Mouse (Mus musculus): ENCODE measurements at regions not wholly inside any gene's neighbourhood (a gene's known extent, or its start where the extent isn't known, plus 50 kb on each side); places are given as distances from the start of the nearest gene placed in this dataset.

- no peak for DNase-seq
- intact Hi-C loops (cut with DNase I), result no loop called here
Measured at GRCm38 (mm10) chr9:34280311-34281208, 205.1 kb upstream of the Kirrel3 start.

- intact Hi-C loops (cut with DNase I), result no loop called here
- no peak for DNase-seq
Measured at GRCm38 (mm10) chr9:34323571-34323970, 162.1 kb upstream of the Kirrel3 start.

GRCm38 (mm10) chr9:34328723-34329122 lies 157.0 kb upstream of the Kirrel3 start:
- DNase-seq, result no peak
- intact Hi-C loops (cut with DNase I), result no loop called here

- no peak for DNase-seq
- intact Hi-C loops (cut with DNase I), result no loop called here
Measured at GRCm38 (mm10) chr9:34334112-34334511, 151.6 kb upstream of the Kirrel3 start.

- intact Hi-C loops (cut with DNase I), result no loop called here
- no peak for DNase-seq
Measured at GRCm38 (mm10) chr9:34334555-34335468, 150.9 kb upstream of the Kirrel3 start.

GRCm38 (mm10) chr9:34348442-34348841 lies 137.3 kb upstream of the Kirrel3 start:
- intact Hi-C loops (cut with DNase I), result no loop called here
- DNase-seq, result no peak

- intact Hi-C loops (cut with DNase I), result no loop called here
Measured at GRCm38 (mm10) chr9:34349997-34350396, 135.7 kb upstream of the Kirrel3 start.

GRCm38 (mm10) chr9:34353744-34354143 lies 131.9 kb upstream of the Kirrel3 start:
- no peak for DNase-seq
- intact Hi-C loops (cut with DNase I), result no loop called here

More at GRCm38 (mm10) chr9:34349997-34350396, 135.7 kb upstream of the Kirrel3 start:
- no peak for DNase-seq

GRCm38 (mm10) chr9:34354723-34355316 lies 130.9 kb upstream of the Kirrel3 start:
- intact Hi-C loops (cut with DNase I), result no loop called here
- no peak for DNase-seq

GRCm38 (mm10) chr9:34370686-34371398 lies 114.9 kb upstream of the Kirrel3 start:
- no peak for DNase-seq
- intact Hi-C loops (cut with DNase I), result no loop called here

- intact Hi-C loops (cut with DNase I), result no loop called here
Measured at GRCm38 (mm10) chr9:34375187-34375586, 110.5 kb upstream of the Kirrel3 start.

GRCm38 (mm10) chr9:34380008-34380407 lies 105.7 kb upstream of the Kirrel3 start:
- no peak for DNase-seq
- intact Hi-C loops (cut with DNase I), result no loop called here

More at GRCm38 (mm10) chr9:34375187-34375586, 110.5 kb upstream of the Kirrel3 start:
- DNase-seq, result no peak

- intact Hi-C loops (cut with DNase I), result no loop called here
- peak in 1 of 2 experiments; percentile 9 for DNase-seq
Measured at GRCm38 (mm10) chr9:34381601-34382000, 104.1 kb upstream of the Kirrel3 start.

- no peak for DNase-seq
- intact Hi-C loops (cut with DNase I), result no loop called here
Measured at GRCm38 (mm10) chr9:34382208-34382607, 103.5 kb upstream of the Kirrel3 start.

GRCm38 (mm10) chr9:34386071-34386470 lies 99.6 kb upstream of the Kirrel3 start:
- intact Hi-C loops (cut with DNase I), result no loop called here
- no peak for DNase-seq

GRCm38 (mm10) chr9:34393042-34393441 lies 92.7 kb upstream of the Kirrel3 start:
- intact Hi-C loops (cut with DNase I), result no loop called here
- no peak for DNase-seq

- intact Hi-C loops (cut with DNase I), result no loop called here
- DNase-seq, result no peak
Measured at GRCm38 (mm10) chr9:34395839-34396804, 89.6 kb upstream of the Kirrel3 start.

GRCm38 (mm10) chr9:34411699-34412098 lies 74.0 kb upstream of the Kirrel3 start:
- intact Hi-C loops (cut with DNase I), result no loop called here
- no peak for DNase-seq

GRCm38 (mm10) chr9:34416153-34416552 lies 69.5 kb upstream of the Kirrel3 start:
- no peak for DNase-seq
- intact Hi-C loops (cut with DNase I), result no loop called here
